Mouse (Mus musculus): ENCODE measurements around the gene Ppara.
"Not testable (repeated sequence)": the region's sequence is repeated elsewhere in the genome, so short reads cannot be mapped to it uniquely, and the experiment has no call there.

Gene Ppara

DNA sequence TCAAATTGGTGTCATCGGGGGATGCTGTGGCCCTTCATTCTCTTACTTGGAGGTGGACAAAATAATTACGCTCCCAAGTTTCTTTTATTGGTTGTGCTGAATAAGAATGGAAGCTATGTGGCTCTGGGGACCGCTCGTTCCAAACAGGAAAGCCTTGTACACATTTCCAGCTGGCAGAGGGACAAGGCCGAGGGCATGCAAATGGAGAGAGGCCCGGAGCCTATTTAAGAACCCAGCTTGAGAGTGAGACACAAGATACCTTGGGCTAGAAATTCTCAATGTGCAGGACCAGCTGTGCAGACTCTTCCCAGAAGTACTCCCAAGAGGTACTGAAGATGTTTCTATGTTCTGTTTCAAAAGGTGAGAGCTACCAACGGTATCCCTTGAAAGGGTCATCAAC is 21.8 kb downstream of the Ppara start:
- ATAC-seq (ENCODE audit: low TSS enrichment): no peak

DNA sequence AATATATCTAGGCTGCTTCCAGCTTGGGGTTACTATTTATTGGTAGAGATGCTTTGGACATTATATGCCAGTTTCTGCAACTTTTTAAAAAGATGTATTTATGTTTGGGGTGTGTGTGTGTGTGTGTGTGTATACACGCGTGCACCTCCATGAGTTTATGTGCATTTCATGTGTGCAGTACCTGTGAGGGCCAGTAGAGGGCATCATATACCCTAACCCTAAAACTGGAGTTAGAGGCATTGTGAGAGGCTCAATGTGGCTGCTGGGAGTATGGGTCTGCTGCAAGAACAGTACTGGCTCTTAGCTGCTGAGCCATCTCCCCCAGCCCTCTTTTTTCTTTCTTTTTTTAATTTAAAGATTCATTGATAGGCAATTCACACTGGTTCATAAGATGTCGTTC is 23.0 kb downstream of the Ppara start:
- no peak for ATAC-seq (ENCODE audit: low TSS enrichment)

DNA sequence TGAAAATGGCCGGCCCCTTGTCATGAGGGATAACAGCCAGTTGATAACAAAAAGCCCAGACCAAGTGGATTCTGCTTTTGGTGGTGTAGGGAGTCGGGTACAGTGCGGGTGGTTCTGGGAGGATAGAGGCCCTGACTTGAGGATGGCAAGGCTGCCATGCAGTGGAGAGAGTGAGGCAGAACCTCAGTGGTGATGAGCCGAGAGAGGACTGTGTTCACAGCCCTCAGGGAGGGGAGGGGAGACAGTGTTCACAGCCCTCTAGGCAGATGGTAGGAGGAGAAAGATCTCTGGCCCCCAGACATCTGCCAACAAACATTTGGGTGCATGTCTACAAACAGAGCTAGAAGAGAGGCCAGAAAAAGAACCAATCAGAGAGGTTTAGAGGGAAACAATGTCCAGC is 28.0 kb downstream of the Ppara start:
- ATAC-seq (ENCODE audit: low TSS enrichment): no peak

DNA sequence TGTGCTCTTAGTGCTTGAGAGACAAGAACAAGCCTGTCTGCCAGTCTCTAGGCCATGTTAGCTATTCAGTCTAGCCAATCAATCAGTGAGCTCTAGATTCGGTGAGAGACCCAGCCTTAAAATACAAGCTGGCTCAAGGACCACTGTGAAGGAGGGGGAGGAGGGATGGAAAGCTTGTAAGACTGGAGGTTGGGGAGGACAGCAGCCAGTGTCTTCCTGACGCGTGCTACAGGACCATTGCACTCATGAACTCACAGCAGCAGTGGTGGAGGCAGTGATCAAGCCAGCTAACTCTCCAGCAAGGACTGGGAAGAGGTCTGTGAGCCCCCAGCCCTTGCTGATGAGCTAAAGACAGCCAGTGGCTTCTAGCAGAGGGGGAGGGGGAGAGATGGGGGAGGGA is 30.2 kb downstream of the Ppara start:
- ATAC-seq (ENCODE audit: low TSS enrichment): no peak

DNA sequence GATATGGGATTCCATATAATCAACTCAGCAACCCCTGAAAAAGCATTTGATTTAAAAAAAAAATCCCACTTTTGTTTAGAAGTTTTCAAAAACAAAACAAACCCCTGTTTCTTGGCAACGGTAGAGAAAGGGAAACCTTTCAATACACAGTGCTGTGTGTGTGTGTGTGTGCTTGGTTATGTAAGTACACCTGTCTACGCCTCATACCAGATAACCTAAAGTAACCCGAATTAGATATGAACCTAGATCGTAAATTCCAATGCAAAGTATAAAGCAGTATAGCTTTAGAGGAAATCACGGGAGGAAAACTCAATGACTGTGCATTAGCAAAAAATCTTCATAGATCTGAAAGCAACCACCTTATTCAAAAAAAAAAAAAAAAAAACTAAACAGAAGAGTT is 31.9 kb downstream of the Ppara start:
- ATAC-seq (ENCODE audit: low TSS enrichment): no peak

DNA sequence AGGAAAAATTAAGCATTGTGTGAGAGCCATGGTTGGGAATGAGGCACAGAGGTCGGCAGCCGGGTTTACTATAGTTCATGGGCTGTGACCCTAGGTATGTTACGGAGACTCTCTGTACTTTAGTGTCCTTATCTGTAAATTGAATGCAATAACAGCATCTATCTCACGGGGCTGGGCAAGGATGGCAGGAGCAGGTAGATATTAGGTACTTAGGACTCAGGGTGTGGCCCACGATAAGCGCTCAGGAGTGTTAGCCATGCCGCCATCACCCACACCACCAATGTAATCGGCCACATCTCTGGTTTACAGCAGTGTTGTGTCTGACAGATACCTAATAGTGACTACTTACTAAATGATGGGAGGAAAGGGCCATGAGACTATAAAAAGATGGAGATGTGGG is 34.2 kb downstream of the Ppara start:
- no peak for ATAC-seq (ENCODE audit: low TSS enrichment)

DNA sequence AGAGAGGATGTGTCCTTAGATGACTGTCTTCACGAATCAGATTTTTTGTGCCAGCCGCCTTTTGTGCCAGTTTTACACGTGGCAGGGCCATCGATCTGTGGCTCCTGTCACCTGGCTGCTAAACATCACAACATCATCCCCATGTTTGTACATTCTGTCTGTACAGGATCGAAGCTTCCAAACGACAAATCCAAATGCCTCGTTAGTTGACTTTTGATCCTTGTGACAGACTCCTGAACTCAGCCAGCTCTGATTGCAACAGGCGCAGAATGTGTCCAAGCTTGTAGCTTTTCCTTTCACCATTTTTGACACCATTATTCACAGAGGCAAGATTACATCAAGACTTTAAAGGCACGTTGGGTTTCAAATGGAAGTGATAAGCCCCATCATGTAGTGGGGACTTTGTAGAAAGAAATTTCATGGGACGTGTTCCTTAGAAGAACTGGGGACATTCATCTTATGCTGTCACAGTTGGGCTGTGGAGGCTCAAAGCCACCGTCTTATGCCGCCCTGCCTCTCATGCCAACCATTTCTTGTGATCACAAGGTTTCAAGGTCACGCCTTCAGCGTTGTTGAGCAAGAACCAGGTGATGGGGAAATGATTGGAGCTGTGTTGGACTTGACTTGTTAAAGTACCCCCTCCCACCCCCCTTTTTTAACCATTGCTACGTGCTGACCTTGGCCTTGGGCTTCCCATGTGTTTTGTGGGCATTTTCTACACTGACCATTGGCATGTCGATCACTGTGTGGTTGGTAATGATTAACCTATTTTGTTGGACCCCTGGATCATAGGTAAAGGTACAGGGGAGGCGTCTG is 36.7 kb downstream of the Ppara start:
- ATAC-seq (ENCODE audit: low TSS enrichment): no peak

DNA sequence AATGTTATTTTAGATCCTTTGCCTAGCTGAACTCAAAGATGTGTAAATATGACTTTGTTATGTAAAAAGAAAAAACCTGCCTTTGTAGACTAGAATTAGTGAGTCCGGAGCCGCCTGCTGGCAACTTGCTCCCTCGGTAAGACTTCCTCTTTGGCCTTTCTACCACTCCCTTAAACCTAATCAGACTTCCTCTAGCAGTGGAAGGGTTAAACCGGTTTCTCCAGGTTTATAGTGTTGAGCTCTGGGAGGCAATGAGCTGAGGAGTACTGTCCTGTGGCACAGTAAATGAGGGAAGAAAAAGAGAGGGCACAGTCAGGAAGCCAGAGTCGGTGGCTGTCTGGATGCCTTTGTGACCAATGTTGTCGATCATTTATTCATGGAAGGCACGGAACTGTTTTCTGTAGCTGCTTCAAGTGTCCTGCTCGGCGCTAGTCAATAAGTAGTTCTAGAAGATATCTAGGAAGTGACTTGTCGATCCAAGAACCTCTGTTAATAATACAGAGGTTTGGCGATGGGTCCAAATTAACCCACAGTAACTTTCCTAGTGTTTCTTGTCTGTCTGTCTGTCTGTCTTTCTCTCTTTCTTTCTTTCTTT is 37.5 kb downstream of the Ppara start:
- ATAC-seq (ENCODE audit: low TSS enrichment): no peak

DNA sequence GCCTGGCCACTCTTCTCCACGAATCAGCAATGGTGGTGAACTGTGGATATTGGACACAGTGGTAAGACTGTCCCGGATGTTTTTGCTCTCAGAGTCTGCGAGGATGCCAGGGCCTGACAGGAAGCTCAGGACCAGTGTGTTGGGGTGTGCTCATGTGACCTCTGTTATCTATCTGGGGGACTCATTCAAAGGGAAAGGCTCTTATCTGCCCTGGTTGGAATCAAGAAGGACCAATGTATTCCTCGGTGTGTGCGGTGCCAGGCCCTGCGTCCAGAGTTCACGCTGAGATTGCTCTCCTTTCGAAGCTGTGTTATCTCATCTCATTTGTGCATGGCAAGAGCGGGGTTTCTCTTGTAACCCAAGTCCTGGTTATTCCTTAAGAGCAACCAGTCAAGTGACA is 39.6 kb downstream of the Ppara start:
- ATAC-seq (ENCODE audit: low TSS enrichment): no peak

DNA sequence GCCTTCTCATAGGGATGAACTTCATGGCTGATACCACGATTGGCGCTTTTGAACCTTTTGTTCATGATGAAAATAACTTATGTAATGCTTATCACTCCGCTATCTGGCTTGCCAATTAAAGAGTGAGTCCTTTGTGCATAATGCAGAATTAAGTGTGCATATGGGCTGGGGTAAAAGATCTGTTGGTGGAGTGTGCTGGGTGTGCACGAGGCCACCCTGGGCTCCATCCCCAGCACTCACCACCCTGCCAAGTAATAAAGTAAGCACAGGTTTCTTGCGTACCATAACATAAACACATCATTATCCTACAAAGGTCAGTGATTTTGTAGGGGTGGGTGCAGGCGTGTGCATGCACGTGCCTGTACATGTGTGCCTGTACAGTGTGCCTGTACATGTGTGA is 40.2 kb downstream of the Ppara start:
- no peak for ATAC-seq (ENCODE audit: low TSS enrichment)

DNA sequence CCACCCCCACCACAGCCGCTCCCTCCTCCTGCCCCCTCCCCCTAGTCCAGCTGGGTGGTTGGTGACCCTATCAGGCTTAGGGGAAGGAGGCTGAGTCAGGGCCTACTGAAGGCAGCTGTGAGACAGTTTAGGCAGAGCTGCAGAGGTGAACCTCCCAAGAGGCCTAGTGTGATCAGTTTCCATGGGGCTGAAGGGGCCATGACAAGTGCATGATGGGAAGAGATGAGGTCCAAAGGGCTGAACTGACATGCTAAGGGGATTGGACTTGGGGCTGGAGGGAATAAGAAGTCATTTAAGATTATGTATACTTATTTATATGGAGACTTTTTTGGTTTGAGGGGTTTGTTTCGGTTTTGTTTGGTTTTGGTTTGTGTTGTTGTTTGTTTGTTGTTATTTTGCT is 41.5 kb downstream of the Ppara start:
- ATAC-seq (ENCODE audit: low TSS enrichment): no peak

DNA sequence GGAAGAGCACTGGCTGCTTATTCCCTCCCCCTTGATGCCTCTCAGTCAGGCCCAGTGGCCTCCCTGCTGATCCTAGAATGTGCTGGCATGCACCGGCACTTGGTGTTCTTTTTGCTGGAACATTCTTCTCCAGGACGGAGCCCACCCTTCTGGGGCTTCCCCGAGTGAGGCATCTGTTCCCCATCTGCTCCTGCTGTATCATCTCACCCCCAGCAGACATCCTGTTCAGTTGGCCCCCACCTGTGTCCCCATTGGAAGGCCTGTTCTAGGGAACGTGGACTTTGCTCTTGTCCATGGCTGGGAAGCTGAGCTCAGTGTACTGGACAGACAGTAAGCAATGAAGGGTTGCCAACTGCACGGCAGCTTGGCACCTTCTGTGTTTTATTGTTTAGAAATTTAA is 42.0 kb downstream of the Ppara start:
- ATAC-seq (ENCODE audit: low TSS enrichment): no peak

DNA sequence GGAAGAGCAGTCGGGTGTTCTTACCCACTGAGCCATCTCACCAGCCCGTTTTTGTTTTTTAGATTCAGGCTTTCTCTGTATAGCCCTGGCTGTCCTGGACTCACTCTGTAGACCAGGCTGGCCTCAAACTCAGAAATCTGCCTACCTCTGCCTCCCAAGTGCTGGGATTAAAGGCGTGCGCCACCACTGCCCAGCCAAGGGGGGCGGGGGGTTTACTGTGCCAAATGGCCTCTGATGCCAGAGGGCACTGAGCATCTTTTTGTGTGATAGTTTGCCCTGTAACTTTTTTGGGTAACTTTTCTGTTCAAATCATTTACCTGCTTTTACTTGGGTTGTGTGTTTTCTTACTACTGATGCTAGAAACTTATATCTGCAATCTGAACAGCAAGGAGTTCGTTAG is 44.1 kb downstream of the Ppara start:
- ATAC-seq (ENCODE audit: low TSS enrichment): not testable (repeated sequence)

DNA sequence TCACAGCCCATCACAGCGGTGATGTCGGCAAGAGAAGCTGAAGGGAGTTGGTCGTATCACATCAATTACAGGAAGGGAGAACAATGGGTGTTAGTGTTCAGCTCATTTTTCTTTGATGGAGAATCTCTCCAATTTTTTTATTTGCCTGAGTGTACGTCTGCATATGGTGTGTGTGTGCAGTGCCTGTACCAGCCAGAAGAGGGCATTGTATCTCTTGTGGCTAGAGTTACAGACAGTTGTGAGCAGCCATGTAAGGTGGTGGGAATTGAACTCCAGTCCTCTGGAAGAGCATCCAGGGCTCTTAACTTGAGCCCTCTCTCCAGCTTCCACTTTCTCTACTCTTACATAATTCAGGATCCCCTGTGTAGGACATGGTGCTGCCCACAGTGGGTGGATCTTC is 48.4 kb downstream of the Ppara start:
- ATAC-seq (ENCODE audit: low TSS enrichment): no peak

DNA sequence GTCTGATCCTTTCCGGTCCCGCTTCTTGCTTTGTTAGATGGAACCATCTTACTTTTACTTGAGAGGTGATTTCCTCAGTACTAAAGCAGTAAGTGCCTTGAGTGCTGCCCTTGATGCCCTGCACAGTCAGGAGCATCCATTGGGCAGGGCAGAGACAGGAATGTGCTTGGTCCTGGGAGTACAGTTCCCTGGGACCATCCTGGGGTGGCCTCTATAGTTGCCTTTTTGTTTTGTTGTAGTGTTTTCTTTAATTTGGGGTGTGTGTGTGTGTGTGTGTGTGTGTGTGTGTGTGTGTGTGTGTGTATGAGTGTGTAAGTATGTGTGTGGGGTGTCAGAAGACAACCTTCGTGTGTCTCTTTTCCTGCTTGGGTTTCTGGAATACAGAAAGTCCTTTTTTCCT is 49.6 kb downstream of the Ppara start:
- ATAC-seq (ENCODE audit: low TSS enrichment): no peak

DNA sequence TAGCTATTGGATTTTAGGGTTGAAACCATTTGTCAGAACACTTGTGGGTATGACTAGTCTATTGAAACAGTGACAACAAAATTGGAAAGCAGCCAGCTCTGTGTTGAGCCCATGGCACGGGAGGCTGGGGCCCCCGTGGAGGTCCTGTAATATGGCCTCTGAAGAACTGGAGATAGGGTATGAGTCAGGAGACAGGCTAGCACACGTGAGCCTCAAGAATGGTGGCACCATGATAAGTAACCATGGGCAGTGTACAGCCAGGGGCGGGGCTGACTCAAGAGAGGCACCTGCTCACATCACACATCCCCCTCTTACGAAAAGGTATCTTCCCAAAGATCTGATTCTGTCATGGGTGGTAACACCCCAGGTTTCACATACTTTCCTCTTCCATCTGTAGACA is 51.9 kb downstream of the Ppara start:
- ATAC-seq (ENCODE audit: low TSS enrichment): no peak

DNA sequence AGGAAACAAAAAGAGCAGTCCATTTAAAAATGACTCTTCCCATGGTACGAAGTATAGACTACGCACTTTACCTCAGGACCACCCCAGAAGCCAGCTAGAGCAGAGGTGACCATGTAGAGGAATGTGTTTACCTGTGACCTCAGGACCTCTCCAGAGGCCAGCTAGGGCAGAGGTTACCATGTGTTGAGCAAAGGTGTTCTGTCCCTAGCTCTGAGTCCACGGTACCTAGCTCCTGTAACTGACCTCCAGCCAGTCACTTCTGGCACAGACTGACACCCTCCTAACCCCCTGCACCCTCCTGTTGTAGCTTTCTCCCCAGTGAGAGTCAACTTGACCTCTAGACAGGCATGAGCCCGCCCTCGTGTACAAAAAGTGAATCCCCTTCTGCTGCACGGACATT is 52.7 kb downstream of the Ppara start:
- no peak for ATAC-seq (ENCODE audit: low TSS enrichment)

DNA sequence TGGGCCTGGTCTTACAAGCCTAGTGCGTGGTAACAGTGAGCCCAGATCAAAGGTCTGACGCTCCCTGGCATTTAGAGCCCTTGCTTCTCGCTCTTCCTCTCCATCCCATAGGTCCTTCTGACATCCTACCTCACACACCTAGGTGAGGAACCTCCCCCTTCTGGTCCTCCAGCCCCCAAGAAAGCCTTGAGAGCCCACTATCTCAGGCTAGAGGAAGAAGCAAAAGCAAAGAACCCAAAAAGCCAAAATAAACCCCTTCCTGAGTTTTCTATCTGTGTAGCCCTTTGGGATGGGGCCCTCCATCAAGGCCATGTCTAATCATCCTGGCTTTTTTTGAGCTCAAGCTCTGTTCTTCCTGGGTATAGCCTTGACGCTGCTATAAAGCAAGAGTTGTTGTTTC is 53.3 kb downstream of the Ppara start:
- ATAC-seq (ENCODE audit: low TSS enrichment): no peak

DNA sequence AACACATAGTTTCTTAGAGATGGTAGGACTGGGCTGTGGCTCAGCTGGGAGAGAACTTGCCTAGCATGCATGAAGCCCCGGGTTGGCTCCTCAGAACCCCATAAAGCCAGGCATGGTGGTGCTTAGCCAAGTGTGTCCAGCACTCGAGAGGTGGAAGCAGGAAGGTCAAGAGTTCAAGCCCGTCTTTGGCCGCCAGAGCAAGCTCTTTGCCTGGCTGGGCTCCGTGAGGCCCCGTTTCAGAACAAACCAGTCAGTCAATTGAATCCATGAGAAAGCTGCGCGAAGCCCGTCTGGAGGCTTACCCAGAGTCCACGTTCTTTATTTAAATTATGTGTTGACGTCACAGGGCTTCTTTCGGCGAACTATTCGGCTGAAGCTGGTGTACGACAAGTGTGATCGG is 53.9 kb downstream of the Ppara start:
- ATAC-seq (ENCODE audit: low TSS enrichment): no peak

DNA sequence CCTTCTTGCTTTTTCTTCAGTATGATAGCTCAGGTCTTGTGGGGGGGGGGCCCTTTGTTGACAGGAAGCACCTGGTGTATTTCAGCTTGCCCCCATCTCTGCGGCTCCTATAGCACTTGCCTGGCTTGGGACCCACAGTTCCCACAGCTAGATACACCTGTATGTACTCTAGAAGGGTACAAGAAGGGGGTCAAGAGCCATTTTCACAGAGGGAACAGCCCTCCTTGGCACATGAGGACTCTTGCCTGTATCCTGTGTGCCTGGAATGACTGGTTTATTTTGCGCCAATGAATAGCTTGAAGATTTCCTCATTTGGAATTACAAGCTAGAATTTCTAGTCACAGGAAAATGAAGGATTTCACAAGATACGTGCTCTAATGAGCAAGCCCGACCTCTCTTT is 56.7 kb downstream of the Ppara start:
- no peak for ATAC-seq (ENCODE audit: low TSS enrichment)

DNA sequence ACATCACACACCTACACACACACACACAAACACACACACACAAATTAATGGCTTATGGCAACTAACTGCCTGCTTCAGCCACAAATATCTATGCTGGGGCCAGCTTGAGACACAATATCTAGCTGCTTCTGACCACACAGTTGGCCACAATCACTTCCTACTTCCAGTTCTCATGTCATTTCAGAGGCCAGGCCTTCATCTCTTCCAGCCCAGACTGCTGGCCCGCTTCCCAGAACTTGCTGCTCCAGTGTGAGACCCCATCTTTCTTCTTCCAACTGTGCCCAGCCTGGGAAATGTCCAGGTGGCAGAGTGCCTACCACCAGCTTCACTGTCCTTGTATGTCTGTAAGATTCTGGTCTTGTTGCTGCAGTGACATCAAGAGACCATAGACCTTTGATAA is 58.0 kb downstream of the Ppara start:
- no peak for ATAC-seq (ENCODE audit: low TSS enrichment)

DNA sequence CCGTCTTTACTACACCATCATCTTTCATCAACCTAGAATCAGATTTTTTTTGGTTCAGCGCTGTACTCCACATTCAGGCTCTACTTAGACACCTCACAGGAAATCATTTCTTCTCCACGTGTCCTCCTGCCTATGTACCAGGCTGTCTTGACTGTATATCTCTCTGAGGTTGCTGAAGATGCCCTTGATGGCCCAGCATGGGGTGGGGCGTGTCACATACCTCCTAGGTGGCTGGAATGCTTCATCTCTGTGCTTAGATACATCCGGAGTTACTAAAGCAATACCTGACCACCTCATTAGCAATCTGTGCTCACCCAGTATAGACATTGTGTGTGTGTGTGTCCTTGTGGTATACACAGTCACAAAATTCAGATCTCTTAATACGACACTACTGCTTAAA is 60.7 kb downstream of the Ppara start:
- ATAC-seq (ENCODE audit: low TSS enrichment): no peak

DNA sequence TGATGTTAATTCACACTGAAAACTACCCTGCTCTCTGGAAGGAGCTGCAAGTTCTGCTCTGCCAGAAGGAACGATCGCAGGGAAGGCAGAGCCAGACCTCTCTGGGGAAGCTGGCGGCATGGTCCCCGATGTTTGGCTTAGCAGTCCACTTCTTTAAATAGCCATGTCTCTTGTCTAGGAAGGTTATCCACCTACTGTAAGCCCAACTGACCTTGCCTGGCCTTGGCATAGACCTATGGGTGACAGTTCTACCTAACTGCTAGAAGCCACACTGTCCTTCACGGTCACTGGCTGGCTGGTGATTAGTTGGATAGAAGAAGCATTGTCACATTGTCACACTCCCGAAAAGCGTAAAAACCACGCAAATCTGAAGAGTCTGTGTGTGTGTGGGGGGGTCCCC is 63.9 kb downstream of the Ppara start:
- no peak for ATAC-seq (ENCODE audit: low TSS enrichment)

DNA sequence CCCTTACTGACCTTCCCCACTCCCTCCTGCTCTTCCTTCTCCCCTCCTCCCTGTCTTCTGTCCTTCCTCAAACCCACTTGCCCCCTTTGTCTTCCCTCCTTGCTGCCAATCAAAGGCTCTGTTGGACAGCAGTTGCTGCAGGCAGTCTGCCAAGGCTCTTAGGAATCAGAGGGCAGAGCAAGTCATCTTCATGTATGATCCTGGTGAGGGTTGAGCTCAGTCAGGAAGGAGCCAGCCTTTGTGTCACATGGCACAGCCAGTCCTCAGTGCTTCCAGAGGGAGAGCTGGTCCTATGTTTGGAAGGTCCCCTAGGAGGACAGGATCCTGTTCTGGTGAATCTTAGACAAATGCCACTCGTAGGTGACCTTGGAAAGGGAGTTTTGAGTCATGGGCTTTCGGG is 68.1 kb downstream of the Ppara start:
- no peak for ATAC-seq (ENCODE audit: low TSS enrichment)

Data from frontal cortex, adult (tissue).